Mouse (Mus musculus): ENCODE measurements around the gene Pdxk.
A peak's percentile ranks its signal among the peaks of the same experiment; 100 is the strongest.

The Pdxk gene

GRCm38 (mm10) chr10:78460463-78460862, 4.3 kb downstream of the Pdxk start:
- no peak for DNase-seq (ENCODE audit: extremely low read depth, low read depth)

GRCm38 (mm10) chr10:78458348-78459111, 6.2 kb downstream of the Pdxk start:
- DNase-seq (ENCODE audit: extremely low read depth, low read depth) = no peak

- DNase-seq (ENCODE audit: extremely low read depth, low read depth) = no peak
These were observed 7.1 kb downstream of the Pdxk start for GRCm38 (mm10) chr10:78457495-78458347.

GRCm38 (mm10) chr10:78456696-78457095, 8.1 kb downstream of the Pdxk start:
- no peak for DNase-seq (ENCODE audit: extremely low read depth, low read depth)

- DNase-seq (ENCODE audit: extremely low read depth, low read depth) = no peak
These were observed 12.1 kb downstream of the Pdxk start for GRCm38 (mm10) chr10:78452641-78453040.

GRCm38 (mm10) chr10:78450761-78451160, 14.0 kb downstream of the Pdxk start:
- DNase-seq (ENCODE audit: extremely low read depth, low read depth) = no peak

GRCm38 (mm10) chr10:78447396-78447795, 17.4 kb downstream of the Pdxk start:
- no peak for DNase-seq (ENCODE audit: extremely low read depth, low read depth)

GRCm38 (mm10) chr10:78446195-78446594, 18.6 kb downstream of the Pdxk start:
- no peak for DNase-seq (ENCODE audit: extremely low read depth, low read depth)

- no peak for DNase-seq (ENCODE audit: extremely low read depth, low read depth)
These were observed 22.5 kb downstream of the Pdxk start for GRCm38 (mm10) chr10:78442292-78442691.

GRCm38 (mm10) chr10:78441606-78442005, 23.2 kb downstream of the Pdxk start:
- no peak for DNase-seq (ENCODE audit: extremely low read depth, low read depth)

GRCm38 (mm10) chr10:78440812-78441211, 24.0 kb downstream of the Pdxk start:
- no peak for DNase-seq (ENCODE audit: extremely low read depth, low read depth)

GRCm38 (mm10) chr10:78439990-78440389, 24.8 kb downstream of the Pdxk start:
- no peak for DNase-seq (ENCODE audit: extremely low read depth, low read depth)

- DNase-seq (ENCODE audit: extremely low read depth, low read depth) = no peak
These were observed 25.2 kb downstream of the Pdxk start for GRCm38 (mm10) chr10:78439550-78439949.

GRCm38 (mm10) chr10:78438094-78438493, 26.7 kb downstream of the Pdxk start:
- peak; percentile 26 for DNase-seq (ENCODE audit: extremely low read depth, low read depth)

GRCm38 (mm10) chr10:78432853-78433252, 31.9 kb downstream of the Pdxk start:
- no peak for DNase-seq (ENCODE audit: extremely low read depth, low read depth)

- DNase-seq (ENCODE audit: extremely low read depth, low read depth) = no peak
These were observed 35.0 kb downstream of the Pdxk start for GRCm38 (mm10) chr10:78429776-78430175.

- DNase-seq (ENCODE audit: extremely low read depth, low read depth) = no peak
These were observed 35.6 kb downstream of the Pdxk start for GRCm38 (mm10) chr10:78429180-78429579.

GRCm38 (mm10) chr10:78428070-78428469, 36.7 kb downstream of the Pdxk start:
- no peak for DNase-seq (ENCODE audit: extremely low read depth, low read depth)

- DNase-seq (ENCODE audit: extremely low read depth, low read depth) = peak; percentile 19
These were observed 38.5 kb downstream of the Pdxk start for GRCm38 (mm10) chr10:78426117-78426735.

GRCm38 (mm10) chr10:78425181-78426041, 39.4 kb downstream of the Pdxk start, which contains the start of gene Cstb:
Gene Cstb (plus strand): TSS chr10:78425669.
- peak; percentile 62 for DNase-seq (ENCODE audit: extremely low read depth, low read depth)

- peak; percentile 76 for DNase-seq (ENCODE audit: extremely low read depth, low read depth)
These were observed 42.2 kb downstream of the Pdxk start for GRCm38 (mm10) chr10:78422614-78423013.

Measured in MEL-GATA-1-ER (cell line).